Mouse (Mus musculus): ENCODE measurements at regions not wholly inside any gene's neighbourhood (a gene's known extent, or its start where the extent isn't known, plus 50 kb on each side); places are given as distances from the start of the nearest gene placed in this dataset.

GRCm38 (mm10) chr8:82538121-82538520, 135.1 kb upstream of the Il15 start:
- TF ChIP-seq CTCF (IDR thresholded peaks at IDR 0.05; ENCODE audit: extremely low read depth, insufficient read depth, insufficient read length, insufficient replicate concordance) = no peak
- TF ChIP-seq POLR2A (IDR thresholded peaks at IDR 0.05; ENCODE audit: low read depth, low read length) = no peak

Measured in spleen, adult 2 months (tissue).